Mouse (Mus musculus) kidney, embryonic 16.5 days (tissue): ENCODE data around the gene Rrad. TPM values are rescaled to one million over a fixed set of nuclear protein-coding genes. Genes with fewer than 3 reads are reported as not detected.

ENCODE experiments used
- ATAC-seq: fragments of 200-750 bp; cut with Nextera tagmentation; 2 replicates; pipeline ENCODE4 v1.8.0; 2017; ENCODE audit warnings: moderate TSS enrichment; ENCODE audit not compliant: low FRiP score, low TSS enrichment
- H3K27ac ChIP-seq: fragments of 300-500 bp; sonication (generic); 2 replicates; pipeline ENCODE4 v1.5.1; 2014; ENCODE audit warnings: low read length
- H3K27me3 ChIP-seq: fragments of 300-500 bp; sonication (generic); 2 replicates; pipeline ENCODE4 v1.6.1; 2014; ENCODE audit warnings: low read length, control low read depth, mixed read lengths; ENCODE audit not compliant: insufficient read depth
- H3K36me3 ChIP-seq: fragments of 300-500 bp; sonication (generic); 2 replicates; pipeline ENCODE4 v1.6.1; 2014; ENCODE audit warnings: low read length, control low read depth, mixed read lengths; ENCODE audit not compliant: insufficient read depth
- H3K4me1 ChIP-seq: fragments of 300-500 bp; sonication (generic); 2 replicates; pipeline ENCODE4 v1.6.1; 2014; ENCODE audit warnings: low read length, control low read depth, mixed read lengths; ENCODE audit not compliant: insufficient read depth
- H3K4me2 ChIP-seq: fragments of 300-500 bp; sonication (generic); replicated peaks from 2 replicates; pipeline ENCODE4 v1.6.1; 2014; ENCODE audit warnings: low read depth, low read length
- H3K4me3 ChIP-seq: fragments of 300-500 bp; sonication (generic); 2 replicates; pipeline ENCODE4 v1.5.1; 2014; ENCODE audit warnings: mild to moderate bottlenecking, low read length
- H3K9ac ChIP-seq: fragments of 300-500 bp; sonication (generic); replicated peaks from 2 replicates; pipeline ENCODE4 v1.6.1; 2014; ENCODE audit warnings: low read length
- H3K9me3 ChIP-seq: fragments of 300-500 bp; sonication (generic); 2 replicates; pipeline ENCODE4 v1.6.1; 2016; ENCODE audit warnings: low read length, control low read depth
- WGBS: fragments of 180-500 bp; shearing (Covaris S2); extraction: QIAGEN DNeasy Blood & Tissue Kit; methylation state at CpG from one replicate; pipeline ENCODE4 v1.1.7; 2014; 5-methylcytosine and 5-hydroxymethylcytosine counted together
- polyA plus RNA-seq: library from polyadenylated mRNA; unstranded; fragments of >200 nt; fragmentation: Nextera tagmentation; extraction: Ambion mirVana; gene quantifications from 2 replicates; pipeline ENCODE4 v1.2.1, GENCODE M21; 2015

Rrad gene
- polyA plus RNA-seq, 1 experiment from 2014 or later, result 15.0 TPM

- WGBS, result 87% methylated on average over 3 of the region's 3 CpGs
- no peaks in the 10 kb centered on the region for H3K9me3 ChIP-seq
- H3K27ac ChIP-seq, result no peak overlapping the region
- peaks cover 4% of the 10 kb centered on the region; the same call in 1 of the 2 replicates for H3K27me3 ChIP-seq
- no peak overlapping the region for H3K4me3 ChIP-seq
- ATAC-seq, result no peak
- H3K9ac ChIP-seq, result no peak overlapping the region
- H3K36me3 ChIP-seq, result peaks cover 23% of the 10 kb centered on the region
- no peak overlapping the region for H3K4me2 ChIP-seq
- peaks cover 8% of the 10 kb centered on the region for H3K4me1 ChIP-seq
Measured at GRCm38 (mm10) chr8:104635004-104635710, 4.0 kb upstream of the Rrad start.

- Histone ChIP-seq H3K4me2 (no peak overlapping the region), H3K27me3 (peaks cover 4% of the 10 kb centered on the region; the same call in 1 of the 2 replicates), H3K9ac (no peak overlapping the region), H3K27ac (no peak overlapping the region), H3K9me3 (no peaks in the 10 kb centered on the region), H3K36me3 (peaks cover 9% of the 10 kb centered on the region), H3K4me3 (no peak overlapping the region), H3K4me1 (peaks cover 6% of the 10 kb centered on the region)
- 46% methylated on average over 9 of the region's 9 CpGs for WGBS
- no peak for ATAC-seq
Measured at GRCm38 (mm10) chr8:104633156-104633744, 2.1 kb upstream of the Rrad start.

- Histone ChIP-seq H3K4me1 (peaks cover 6% of the 10 kb centered on the region), H3K4me2 (no peak overlapping the region), H3K4me3 (no peak overlapping the region), H3K27ac (no peak overlapping the region), H3K9me3 (no peaks in the 10 kb centered on the region), H3K36me3 (peaks cover 6% of the 10 kb centered on the region), H3K27me3 (peaks cover 4% of the 10 kb centered on the region; the same call in 1 of the 2 replicates), H3K9ac (no peak overlapping the region)
- WGBS, result 67% methylated on average over 6 of the region's 6 CpGs
- ATAC-seq, result no peak
Measured at GRCm38 (mm10) chr8:104632486-104632885, 1.4 kb upstream of the Rrad start.

- Histone ChIP-seq H3K27ac (no peak overlapping the region), H3K4me3 (no peak overlapping the region), H3K9me3 (no peaks in the 10 kb centered on the region), H3K4me1 (peaks cover 6% of the 10 kb centered on the region), H3K27me3 (peaks cover 4% of the 10 kb centered on the region; the same call in 1 of the 2 replicates), H3K9ac (no peak overlapping the region), H3K4me2 (no peak overlapping the region), H3K36me3 (peaks cover 3% of the 10 kb centered on the region; the same call in 1 of the 2 replicates)
- no peak for ATAC-seq
- 27% methylated on average over 5 of the region's 5 CpGs for WGBS
Measured at GRCm38 (mm10) chr8:104631975-104632374, 848 bp upstream of the Rrad start.

GRCm38 (mm10) chr8:104630574-104630973 is 553 bp downstream of the Rrad start:
- 2% methylated on average over 36 of the region's 36 CpGs for WGBS
- Histone ChIP-seq H3K36me3 (no peaks in the 10 kb centered on the region), H3K4me2 (peak overlapping the region; percentile 62), H3K27ac (no peak overlapping the region), H3K9ac (peak overlapping the region; percentile 63), H3K4me1 (peaks cover 6% of the 10 kb centered on the region), H3K9me3 (no peaks in the 10 kb centered on the region), H3K27me3 (peaks cover 4% of the 10 kb centered on the region; the same call in 1 of the 2 replicates), H3K4me3 (peak overlapping the region; percentile 49)
- ATAC-seq, result peak; percentile 68

GRCm38 (mm10) chr8:104630111-104630479 is 1.0 kb downstream of the Rrad start:
- Histone ChIP-seq H3K4me1 (peaks cover 6% of the 10 kb centered on the region), H3K9me3 (no peaks in the 10 kb centered on the region), H3K27me3 (peaks cover 4% of the 10 kb centered on the region; the same call in 1 of the 2 replicates), H3K4me3 (peak overlapping the region; percentile 49), H3K9ac (peak overlapping the region; percentile 63; the same call in 1 of the 2 replicates), H3K36me3 (no peaks in the 10 kb centered on the region), H3K27ac (no peak overlapping the region), H3K4me2 (peak overlapping the region; percentile 62)
- ATAC-seq, result no peak
- 43% methylated on average over 8 of the region's 8 CpGs for WGBS

- Histone ChIP-seq H3K9me3 (no peaks in the 10 kb centered on the region), H3K4me2 (peak overlapping the region; percentile 62), H3K36me3 (no peaks in the 10 kb centered on the region), H3K27me3 (peaks cover 4% of the 10 kb centered on the region; the same call in 1 of the 2 replicates), H3K4me3 (peak overlapping the region; percentile 49), H3K4me1 (peaks cover 6% of the 10 kb centered on the region), H3K9ac (no peak overlapping the region), H3K27ac (no peak overlapping the region)
- WGBS, result 66% methylated on average over 22 of the region's 22 CpGs
- no peak for ATAC-seq
Measured at GRCm38 (mm10) chr8:104629306-104630110, 1.6 kb downstream of the Rrad start.

GRCm38 (mm10) chr8:104628402-104628801 is 2.7 kb downstream of the Rrad start:
- no peaks in the 10 kb centered on the region for H3K36me3 ChIP-seq
- whole genome bisulfite sequencing, result 96% methylated on average over 21 of the region's 21 CpGs
- ATAC-seq, result no peak

GRCm38 (mm10) chr8:104627065-104627740 is 3.9 kb downstream of the Rrad start:
- Histone ChIP-seq H3K36me3 (no peaks in the 10 kb centered on the region), H3K9me3 (no peaks in the 10 kb centered on the region), H3K27ac (no peak overlapping the region), H3K27me3 (peaks cover 4% of the 10 kb centered on the region; the same call in 1 of the 2 replicates), H3K9ac (no peak overlapping the region), H3K4me1 (peaks cover 6% of the 10 kb centered on the region), H3K4me3 (no peak overlapping the region), H3K4me2 (no peak overlapping the region)
- WGBS, result 66% methylated on average over 2 of the region's 4 CpGs
- ATAC-seq, result no peak

More at GRCm38 (mm10) chr8:104628402-104628801, 2.7 kb downstream of the Rrad start:
- Histone ChIP-seq H3K27ac (no peak overlapping the region), H3K27me3 (peaks cover 4% of the 10 kb centered on the region; the same call in 1 of the 2 replicates), H3K4me2 (no peak overlapping the region), H3K9ac (no peak overlapping the region), H3K4me3 (no peak overlapping the region), H3K4me1 (peaks cover 6% of the 10 kb centered on the region), H3K9me3 (no peaks in the 10 kb centered on the region)
